Mouse (Mus musculus): Measurements from ENCODE around the gene Plcg1. TPM values are rescaled to one million over a fixed set of nuclear protein-coding genes. Genes with fewer than 3 reads are reported as not detected.

The Plcg1 gene
- 100 to 1,000 TPM; 102 to 111 TPM for total RNA-seq (2021)

GRCm38 (mm10) chr2:160731117-160731838 is at the start of gene Plcg1:
Gene Plcg1, plus strand, starts transcription at chr2:160731300.
- DNase-seq (ENCODE audit: low spot score in 2 of 2): peak; percentile 94
- intact Hi-C loops (cut with DNase I): loop anchor here (2.0 to 5.0 kb wide), 2 partner anchors 66 to 156 kb away; no protein-coding TSS in a partner anchor

DNA sequence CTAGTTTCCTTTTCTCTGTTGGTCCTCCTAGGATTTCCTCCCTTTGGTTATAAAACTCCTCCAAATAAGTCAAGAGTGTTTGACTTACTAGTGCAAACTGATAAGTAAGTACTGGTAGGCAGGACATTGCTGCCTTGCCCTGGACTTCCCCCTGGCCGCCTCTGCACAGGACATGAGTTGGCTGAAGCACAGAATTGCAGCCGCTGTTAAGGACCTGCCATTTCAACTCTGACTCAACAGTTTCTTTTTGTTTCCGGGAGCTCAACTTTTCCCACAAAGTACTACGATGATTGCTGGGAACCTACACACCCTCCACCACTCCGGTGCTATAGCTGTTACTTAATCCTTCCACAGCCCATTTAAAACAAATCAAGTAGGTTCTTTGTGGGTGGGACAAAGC is 30.8 kb upstream of the Plcg1 start:
- intact Hi-C loops (cut with DNase I): no loop called here
- no peak for DNase-seq (ENCODE audit: low spot score in 2 of 2)

DNA sequence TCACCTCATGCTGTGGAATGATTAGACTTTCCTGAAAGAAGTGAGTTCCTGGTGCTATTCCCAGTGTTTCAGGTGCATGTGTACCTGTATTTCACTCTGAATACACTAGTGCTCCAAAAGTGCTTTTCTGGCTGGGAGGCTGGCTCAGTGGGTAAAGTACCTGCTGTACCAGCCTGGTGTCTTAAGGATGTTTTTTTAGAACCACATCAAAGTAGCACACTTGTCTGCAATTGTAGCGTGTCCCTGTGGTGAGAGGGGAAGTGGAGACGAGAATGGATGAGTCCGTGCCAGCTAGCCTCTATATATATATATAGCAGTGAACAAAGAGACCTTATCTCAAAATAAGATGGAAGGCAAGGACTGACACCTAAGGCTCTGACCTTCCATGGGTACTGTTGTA is 29.5 kb upstream of the Plcg1 start:
- DNase-seq (ENCODE audit: low spot score in 2 of 2): no peak
- intact Hi-C loops (cut with DNase I): no loop called here

DNA sequence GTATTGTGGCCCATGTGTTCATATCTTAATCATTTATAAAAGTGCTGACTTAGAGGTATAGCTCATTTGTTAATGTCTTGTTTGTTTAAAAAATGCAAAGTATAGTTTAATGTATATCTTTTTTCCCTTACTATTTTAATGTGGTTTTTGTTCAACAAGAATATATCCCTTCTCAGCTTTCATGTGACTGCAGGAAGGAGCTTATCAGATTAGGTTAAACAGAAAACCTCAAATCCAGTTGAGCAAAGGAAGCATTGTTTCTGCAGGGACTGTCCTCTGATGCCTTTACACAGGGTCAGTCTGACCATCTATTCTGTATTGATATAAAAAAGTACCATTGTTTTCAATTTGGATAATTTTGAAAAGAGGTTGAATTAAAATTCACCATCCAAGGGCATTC is 28.3 kb upstream of the Plcg1 start:
- DNase-seq (ENCODE audit: low spot score in 2 of 2): no peak
- intact Hi-C loops (cut with DNase I): no loop called here

DNA sequence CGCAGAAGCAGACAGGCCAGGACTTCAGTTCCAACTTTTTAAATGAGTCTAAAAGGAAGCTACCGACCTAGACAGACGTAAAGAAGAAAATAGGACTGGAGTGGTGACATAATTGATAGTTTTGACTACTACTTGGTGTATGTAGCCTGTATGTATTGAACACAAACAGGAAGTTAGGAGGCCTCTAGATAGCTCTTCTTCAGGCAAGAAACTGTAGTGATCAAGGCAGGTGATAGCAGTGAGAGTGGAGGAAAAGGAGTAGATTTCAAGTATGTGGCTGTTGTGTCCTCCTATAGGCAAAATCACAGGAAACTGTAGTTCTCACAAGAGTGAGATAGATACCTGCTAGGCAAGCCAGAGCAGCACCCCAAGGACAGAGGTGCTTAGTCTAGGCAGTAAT is 23.4 kb upstream of the Plcg1 start:
- DNase-seq (ENCODE audit: low spot score in 2 of 2): no peak
- intact Hi-C loops (cut with DNase I): no loop called here

- intact Hi-C loops (cut with DNase I): no loop called here
- DNase-seq (ENCODE audit: low spot score in 2 of 2): no peak
These were observed 15.6 kb upstream of the Plcg1 start for GRCm38 (mm10) chr2:160715463-160716030.

DNA sequence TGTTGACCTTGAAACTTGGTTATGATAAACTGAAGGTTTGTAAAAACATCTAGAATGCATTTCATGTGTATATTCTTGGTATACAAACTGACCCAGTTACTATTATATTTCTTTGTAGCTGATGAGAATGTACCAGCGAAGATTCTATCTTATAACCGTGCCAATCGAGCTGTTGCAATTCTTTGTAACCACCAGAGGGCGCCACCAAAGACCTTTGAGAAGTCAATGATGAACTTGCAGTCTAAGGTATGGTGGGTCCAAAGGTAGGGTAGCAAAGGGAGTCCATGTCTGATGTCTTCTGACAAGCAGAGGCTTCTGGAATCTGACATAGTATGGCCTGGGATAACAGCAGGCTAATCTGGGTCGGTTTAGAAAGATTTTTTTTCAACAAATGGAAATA is 13.8 kb upstream of the Plcg1 start:
- intact Hi-C loops (cut with DNase I): no loop called here
- DNase-seq (ENCODE audit: low spot score in 2 of 2): no peak

GRCm38 (mm10) chr2:160718811-160719210 is 12.3 kb upstream of the Plcg1 start:
- intact Hi-C loops (cut with DNase I): no loop called here
- no peak for DNase-seq (ENCODE audit: low spot score in 2 of 2)

- intact Hi-C loops (cut with DNase I): no loop called here
- DNase-seq (ENCODE audit: low spot score in 2 of 2): no peak
These were observed 8.4 kb upstream of the Plcg1 start for GRCm38 (mm10) chr2:160722714-160723113.

DNA sequence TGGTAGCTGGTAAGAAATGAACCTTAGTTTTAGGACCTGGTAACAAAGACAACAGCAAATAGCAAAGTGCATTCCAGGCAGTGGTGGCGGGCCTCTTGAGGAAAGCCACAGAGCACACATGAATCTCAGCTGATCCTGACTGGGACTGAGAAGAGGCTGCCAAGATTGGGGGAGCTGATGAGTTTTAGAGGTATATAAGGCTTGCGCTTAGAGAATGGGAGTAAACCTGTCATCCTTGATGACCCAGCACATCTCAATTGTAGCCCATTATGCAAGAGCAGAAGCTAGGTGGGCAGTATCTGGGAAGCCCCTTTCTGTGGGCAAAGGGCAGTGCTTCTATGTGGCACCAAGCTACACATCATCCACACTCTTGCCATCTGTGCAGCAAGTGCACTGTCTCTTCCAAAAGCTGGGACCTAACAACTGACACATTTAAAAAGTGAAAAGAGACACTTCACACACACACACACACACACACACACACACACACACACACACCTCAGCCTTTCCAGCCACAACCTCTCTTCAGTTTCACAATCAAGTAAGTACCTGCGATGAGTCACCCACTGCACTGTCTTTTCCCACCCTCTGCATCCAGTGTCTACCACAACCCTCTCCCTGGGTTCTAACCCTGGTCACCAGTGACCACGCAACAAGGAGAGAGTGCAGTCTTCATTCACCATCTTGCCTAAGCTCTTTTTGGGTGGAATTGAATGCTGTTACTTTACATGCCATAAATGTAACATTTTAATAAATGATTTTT is 7.3 kb upstream of the Plcg1 start:
- DNase-seq (ENCODE audit: low spot score in 2 of 2): no peak
- intact Hi-C loops (cut with DNase I): no loop called here

GRCm38 (mm10) chr2:160724536-160724935 is 6.6 kb upstream of the Plcg1 start:
- intact Hi-C loops (cut with DNase I): no loop called here
- DNase-seq (ENCODE audit: low spot score in 2 of 2): no peak

DNA sequence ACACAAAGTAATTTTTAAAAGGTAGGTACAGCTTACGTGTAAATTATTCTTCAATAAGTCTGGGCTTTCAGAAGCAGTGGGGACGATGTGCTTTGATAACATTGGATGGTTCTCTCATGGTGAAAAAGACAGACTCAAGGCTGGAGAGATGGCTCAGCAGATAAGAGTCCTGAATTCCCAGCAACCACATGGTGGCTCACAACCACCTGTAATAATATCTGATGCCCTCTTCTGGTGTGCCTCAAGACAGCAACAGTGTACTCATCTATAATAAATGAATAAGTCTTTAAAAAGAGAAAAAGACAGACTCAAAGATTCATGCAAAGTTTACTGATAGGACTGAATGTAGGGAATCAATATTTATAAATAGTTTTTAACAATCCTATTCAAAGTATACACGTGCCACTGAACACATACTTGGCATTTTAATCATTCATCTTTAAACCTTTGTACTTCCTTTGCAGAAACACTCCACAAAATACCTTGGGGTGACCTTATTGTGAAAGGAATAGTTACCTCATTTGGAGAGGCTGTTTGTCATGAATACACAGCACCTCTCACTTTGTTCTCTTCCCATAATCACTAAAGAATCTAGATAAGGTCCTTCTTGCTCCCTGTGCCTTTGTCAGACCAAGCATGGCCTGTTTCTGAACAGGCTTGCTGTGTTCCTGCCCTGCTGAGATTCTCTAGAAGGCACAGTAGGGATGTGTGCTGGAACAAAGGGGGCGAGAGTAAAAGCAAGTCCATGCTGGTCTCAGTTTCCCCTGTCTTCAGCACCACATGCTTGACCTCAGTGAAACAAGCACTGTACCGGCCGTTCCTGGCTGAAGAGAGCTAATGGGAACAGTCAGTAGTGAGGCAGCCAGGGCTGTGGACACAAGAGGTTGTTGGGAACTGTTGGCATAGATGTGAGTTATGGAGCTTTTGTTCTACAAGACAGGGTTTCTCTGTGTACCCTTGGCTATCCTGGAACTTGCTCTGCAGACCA is 4.9 kb upstream of the Plcg1 start:
- intact Hi-C loops (cut with DNase I): no loop called here
- DNase-seq (ENCODE audit: low spot score in 2 of 2): no peak

- intact Hi-C loops (cut with DNase I): no loop called here
- DNase-seq (ENCODE audit: low spot score in 2 of 2): peak in 1 of 2 experiments; percentile 94
These were observed 2.1 kb upstream of the Plcg1 start for GRCm38 (mm10) chr2:160728972-160729371.

DNA sequence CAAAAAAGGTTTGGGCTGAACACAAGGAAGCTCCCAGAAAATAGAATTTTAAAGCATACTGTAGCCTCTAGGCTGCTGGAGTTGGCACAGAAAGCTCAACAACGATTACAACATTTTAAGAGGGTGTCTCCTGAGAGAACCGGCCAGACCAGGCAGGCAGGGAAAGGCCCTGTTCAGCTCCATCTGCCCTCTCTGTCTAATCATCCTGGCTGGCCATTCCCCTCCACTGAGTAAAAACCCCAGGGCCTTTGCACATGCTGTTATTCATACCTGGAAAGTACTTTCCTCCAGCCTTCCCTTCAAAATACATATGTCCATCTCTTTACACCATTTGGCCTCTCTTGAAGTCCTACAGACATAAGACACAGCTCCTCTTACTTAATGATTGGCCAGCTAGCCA is 1.7 kb upstream of the Plcg1 start:
- intact Hi-C loops (cut with DNase I): no loop called here
- DNase-seq (ENCODE audit: low spot score in 2 of 2): no peak

DNA sequence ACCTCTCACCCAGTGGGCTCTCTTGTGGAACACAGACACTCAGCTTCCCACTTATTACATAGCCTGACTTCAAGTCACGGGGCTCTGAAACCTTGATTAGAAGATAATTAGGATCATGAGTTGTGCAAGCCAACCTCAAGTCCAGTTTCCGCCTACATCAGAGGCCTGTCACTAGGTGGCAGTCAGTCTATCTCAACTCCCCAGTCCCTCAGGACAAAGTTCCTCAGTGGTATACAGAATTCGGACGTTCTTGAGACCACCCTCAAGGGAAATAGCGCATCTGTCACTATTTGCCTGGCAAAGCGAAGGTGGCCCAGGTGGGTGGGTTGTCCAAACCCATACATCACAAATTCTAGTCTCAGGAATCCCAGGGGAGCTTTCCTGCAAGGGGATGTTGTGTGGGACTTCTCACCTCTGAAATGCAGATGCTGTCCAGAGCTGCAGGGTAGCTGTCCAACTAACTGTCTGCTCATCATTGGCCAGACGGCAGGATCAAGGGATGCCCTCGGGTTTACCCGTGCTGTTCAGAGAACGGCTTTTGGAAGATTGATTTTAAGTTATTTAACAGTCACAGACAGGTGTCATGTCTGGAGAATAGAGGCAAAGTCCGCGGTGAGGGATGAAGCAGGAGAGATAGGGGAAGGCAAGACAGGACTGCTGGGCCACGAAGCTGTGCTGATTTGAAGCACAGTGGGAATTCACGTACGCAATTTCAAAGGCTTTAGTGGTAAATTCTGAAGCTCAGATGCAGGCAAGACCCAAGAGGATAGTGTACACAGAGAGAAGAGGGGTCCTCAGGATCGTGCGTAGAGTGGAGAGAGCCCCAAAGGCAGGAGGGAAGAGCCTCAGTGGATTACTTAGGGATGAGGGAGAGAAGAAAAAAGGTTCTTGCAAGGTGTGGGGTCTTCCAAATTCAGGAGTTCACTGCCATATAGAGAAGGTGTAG is 976 bp upstream of the Plcg1 start:
- no peak for DNase-seq (ENCODE audit: low spot score in 2 of 2)

DNA sequence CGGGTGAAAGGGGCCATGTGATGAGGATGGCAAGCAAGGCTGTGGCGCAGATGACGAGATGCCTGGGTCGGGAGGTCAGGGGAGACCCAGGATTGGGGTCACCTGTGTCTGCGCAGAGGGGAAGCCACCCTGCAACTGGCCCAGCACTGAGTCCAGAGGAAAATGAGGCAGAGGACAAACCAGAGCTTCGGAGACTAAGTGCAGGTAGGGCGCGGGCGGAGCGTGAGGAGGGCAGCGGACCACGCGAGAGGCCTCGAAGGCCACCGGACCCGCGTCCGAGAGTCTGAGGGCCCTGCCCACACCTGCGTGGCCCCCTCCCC is 343 bp upstream of the Plcg1 start:
- DNase-seq (ENCODE audit: low spot score in 2 of 2): no peak
- intact Hi-C loops (cut with DNase I): loop anchor here (2.0 to 5.0 kb wide), 2 partner anchors 67 to 156 kb away; no protein-coding TSS in a partner anchor

More for the DNA sequence above, 976 bp upstream of the Plcg1 start:
- intact Hi-C loops (cut with DNase I): loop anchor here (2.0 to 5.0 kb wide), 2 partner anchors 67 to 157 kb away; no protein-coding TSS in a partner anchor

- intact Hi-C loops (cut with DNase I): loop anchor here (2.0 to 5.0 kb wide), 2 partner anchors 65 to 155 kb away; no protein-coding TSS in a partner anchor
- peak in 1 of 2 experiments; percentile 57 for DNase-seq (ENCODE audit: low spot score in 2 of 2)
These were observed 750 bp downstream of the Plcg1 start for GRCm38 (mm10) chr2:160731839-160732261.

DNA sequence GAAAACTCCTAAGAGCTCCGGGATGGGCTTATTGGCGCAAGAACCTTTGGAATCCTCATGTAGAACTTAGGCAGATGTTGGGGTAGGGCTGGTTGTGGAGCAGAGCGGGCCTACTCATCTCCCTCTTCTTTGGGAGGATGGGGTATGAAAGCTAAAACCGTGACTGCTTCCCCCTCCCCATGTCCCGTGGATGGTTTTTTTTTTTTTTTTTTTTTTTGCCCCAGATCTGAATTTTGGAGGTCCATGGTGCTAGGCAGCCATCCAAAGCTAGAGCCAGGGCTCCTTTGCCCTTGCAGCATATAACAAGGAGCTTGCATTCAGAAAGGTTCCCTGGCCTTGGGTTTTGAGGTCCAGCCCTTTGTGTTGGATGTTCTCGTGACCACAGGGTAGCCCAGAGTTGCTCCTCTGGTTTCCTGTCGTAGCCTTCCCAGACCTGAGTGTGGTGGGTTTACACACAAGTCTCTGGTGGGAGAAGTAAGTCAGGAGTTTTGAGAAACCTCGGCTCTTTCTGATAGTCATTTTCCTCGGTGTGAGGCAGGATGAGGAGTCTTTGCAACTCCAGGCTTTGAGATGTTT is 1.4 kb downstream of the Plcg1 start:
- intact Hi-C loops (cut with DNase I): loop anchor here (5.0 kb wide), 1 partner anchor 65 kb away; no protein-coding TSS in a partner anchor
- DNase-seq (ENCODE audit: low spot score in 2 of 2): no peak
